Mouse (Mus musculus) megakaryocyte progenitor cell, adult 5-6 weeks (primary cell): ENCODE results near the gene Fam98b. TPM values are rescaled to one million over a fixed set of nuclear protein-coding genes. Genes with fewer than 3 reads are reported as not detected.

Experiments used
- ATAC-seq: replicated peaks from 2 replicates; pipeline ENCODE4 v1.8.0; 2016; ENCODE audit warnings: mild to moderate bottlenecking, moderate TSS enrichment, inconsistent platforms; ENCODE audit not compliant: poor library complexity
- total RNA-seq, 2 experiments: library from RNA; stranded (forward) in 1 of 2; stranded (reverse) in 1 of 2; fragments of 157-497, 149-512 nt in 1 of 2; fragments of 200-1000 nt in 1 of 2; gene quantifications; 2 replicates each; pipeline versions ENCODE4 v1.2.3 to v1.2.4; 2015 to 2017

Gene Fam98b
- total RNA-seq, 2 experiments from 2014 or later: 19.1 to 43.5 TPM

GRCm38 (mm10) chr2:117299596-117300448, 50.3 kb downstream of the Fam98b start:
- peak; percentile 62 for ATAC-seq

GRCm38 (mm10) chr2:117303391-117304350, 54.1 kb downstream of the Fam98b start:
- peak; percentile 75 for ATAC-seq

- ATAC-seq: no peak
Measured at GRCm38 (mm10) chr2:117304941-117305340, 55.4 kb downstream of the Fam98b start.

GRCm38 (mm10) chr2:117307959-117308358, 58.4 kb downstream of the Fam98b start:
- no peak for ATAC-seq

GRCm38 (mm10) chr2:117309046-117309445, 59.5 kb downstream of the Fam98b start:
- ATAC-seq: no peak

- ATAC-seq: no peak
Measured at GRCm38 (mm10) chr2:117311349-117311748, 61.8 kb downstream of the Fam98b start.

GRCm38 (mm10) chr2:117312030-117312429, 62.5 kb downstream of the Fam98b start:
- no peak for ATAC-seq

- no peak for ATAC-seq
Measured at GRCm38 (mm10) chr2:117312441-117312895, 62.9 kb downstream of the Fam98b start.

GRCm38 (mm10) chr2:117313586-117314235, 64.2 kb downstream of the Fam98b start:
- ATAC-seq: no peak

GRCm38 (mm10) chr2:117318991-117319390, 69.5 kb downstream of the Fam98b start:
- ATAC-seq: no peak

Other genes starting within 250 kb of the Fam98b start
- gene Spred1, start 128.4 kb upstream of the Fam98b start, total RNA-seq (2015): 18.0 and 21.3 TPM in 2 replicates
- 16.9 and 23.3 TPM in 2 replicates for gene Spred1, start 128.4 kb upstream of the Fam98b start, total RNA-seq (2017)
- 0.07 TPM in 1 of 2 replicates, not detected in the other for gene Rasgrp1, start 93.3 kb downstream of the Fam98b start, total RNA-seq (2015)
- gene Rasgrp1, start 93.3 kb downstream of the Fam98b start, total RNA-seq (2017): not detected in 2 replicates